Mouse (Mus musculus): ENCODE results near the gene Ikzf2. TPM values are rescaled to one million over a fixed set of nuclear protein-coding genes. Genes with fewer than 3 reads are reported as not detected.

Ikzf2 gene
- total RNA-seq, 2 experiments from 2014 or later: 3.7 to 4.8 TPM

DNA sequence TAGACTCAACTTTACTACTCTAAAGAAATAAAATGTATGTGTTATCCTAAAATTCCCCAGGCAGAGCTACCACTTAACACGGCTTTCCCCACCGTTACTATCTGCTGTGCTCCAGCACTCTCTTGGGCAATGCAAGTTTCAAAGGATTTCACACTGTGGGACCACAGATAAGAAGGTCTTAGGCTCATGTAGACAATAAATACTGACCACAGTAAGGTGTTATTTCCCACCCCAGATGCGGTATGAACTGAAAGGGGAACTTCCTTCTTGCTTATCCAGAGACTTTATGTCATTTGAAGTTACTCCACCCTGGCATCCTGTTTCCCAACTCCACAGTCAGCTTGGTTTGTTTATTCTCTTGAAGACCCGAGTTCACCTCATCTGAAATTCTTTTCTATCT is 191.0 kb downstream of the Ikzf2 start:
- intact Hi-C loops (cut with DNase I): no loop called here
- H3K4me3 ChIP-seq: no peak overlapping the region
- TF ChIP-seq CTCF (IDR thresholded peaks at IDR 0.05): no peak
- no peak for DNase-seq (ENCODE audit: extremely low spot score in 1 of 2, low spot score in 2 of 2)
- H3K27ac ChIP-seq: no peak overlapping the region

DNA sequence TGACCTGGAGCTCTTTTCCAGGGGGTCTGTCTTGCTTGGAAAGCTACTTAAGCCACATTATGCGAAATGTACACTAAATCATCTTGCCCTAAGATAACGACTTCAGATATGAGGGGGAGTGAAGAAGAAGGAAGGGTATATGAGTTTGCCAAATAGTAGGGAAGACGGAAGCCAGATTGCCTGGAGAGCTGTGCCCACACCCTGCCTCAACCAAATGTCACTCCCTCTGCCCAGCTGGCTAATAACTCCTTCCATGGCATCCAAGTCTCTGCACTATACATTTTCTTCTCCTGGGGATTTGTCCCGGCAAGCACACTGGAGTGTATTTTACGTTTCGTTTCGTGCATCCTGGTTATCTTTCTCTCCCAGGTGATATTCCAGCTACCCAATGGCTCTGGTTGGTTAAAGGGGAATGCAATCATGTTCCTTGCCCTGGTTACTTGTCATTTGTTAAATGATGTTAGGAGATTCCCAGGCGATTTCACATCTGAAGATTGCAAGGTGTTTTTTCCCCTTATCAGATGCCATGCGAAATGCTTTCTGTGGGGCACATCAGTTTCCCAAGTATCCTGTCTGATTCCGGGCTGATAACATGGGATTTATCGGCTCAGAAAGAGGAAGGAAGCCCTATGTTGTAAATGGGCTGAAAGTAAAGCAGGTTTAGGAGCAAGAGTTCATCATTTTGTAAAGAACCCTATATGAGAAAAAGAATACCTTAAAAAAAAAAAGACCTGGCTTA is 193.6 kb downstream of the Ikzf2 start:
- H3K27ac ChIP-seq: no peak overlapping the region
- intact Hi-C loops (cut with DNase I): no loop called here
- TF ChIP-seq CTCF (IDR thresholded peaks at IDR 0.05): no peak
- H3K4me3 ChIP-seq: no peak overlapping the region
- no peak for DNase-seq (ENCODE audit: extremely low spot score in 1 of 2, low spot score in 2 of 2)

DNA sequence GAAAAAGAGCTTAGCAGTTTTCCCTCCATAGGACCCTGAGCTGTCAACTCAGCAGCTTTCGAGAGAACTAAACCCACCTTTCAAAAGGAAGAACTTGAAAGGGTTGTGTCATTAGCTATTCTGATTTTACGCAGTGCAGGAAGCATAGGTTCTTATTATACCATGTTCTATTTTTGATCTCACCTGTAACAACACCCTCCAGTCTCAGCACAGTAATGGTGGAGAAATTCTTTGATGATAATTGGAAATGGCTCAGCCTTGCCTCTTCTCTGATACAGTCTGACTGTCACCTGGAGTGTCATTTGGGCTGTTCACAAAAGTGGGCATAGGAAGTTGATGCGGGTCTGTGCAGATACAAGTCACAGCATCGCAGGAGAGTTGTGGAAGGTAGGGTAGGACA is 195.0 kb downstream of the Ikzf2 start:
- Histone ChIP-seq H3K4me3 (no peak overlapping the region), H3K27ac (no peak overlapping the region)
- intact Hi-C loops (cut with DNase I): no loop called here
- no peak for TF ChIP-seq CTCF (IDR thresholded peaks at IDR 0.05)
- no peak for DNase-seq (ENCODE audit: extremely low spot score in 1 of 2, low spot score in 2 of 2)

DNA sequence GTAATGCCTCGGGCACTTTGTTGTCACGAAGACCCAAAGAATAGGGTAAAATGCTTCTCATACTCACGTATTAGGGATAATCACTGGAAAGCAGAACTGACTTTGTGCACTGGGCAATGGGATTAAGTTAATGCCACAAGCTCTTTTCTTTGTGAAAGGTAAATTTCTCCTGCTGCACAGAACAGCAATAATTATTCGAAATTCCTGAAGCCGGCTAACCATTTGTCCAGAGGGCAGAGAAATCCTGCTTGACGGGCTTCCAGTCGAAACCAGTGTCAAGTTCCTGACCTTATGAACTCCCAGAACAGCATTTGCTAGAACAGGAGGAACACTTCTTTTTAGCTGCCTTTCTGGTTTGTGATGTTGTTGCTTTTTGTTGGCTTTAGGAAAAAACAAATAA is 198.0 kb downstream of the Ikzf2 start:
- no peak for DNase-seq (ENCODE audit: extremely low spot score in 1 of 2, low spot score in 2 of 2)
- no peak for TF ChIP-seq CTCF (IDR thresholded peaks at IDR 0.05)
- intact Hi-C loops (cut with DNase I): no loop called here

DNA sequence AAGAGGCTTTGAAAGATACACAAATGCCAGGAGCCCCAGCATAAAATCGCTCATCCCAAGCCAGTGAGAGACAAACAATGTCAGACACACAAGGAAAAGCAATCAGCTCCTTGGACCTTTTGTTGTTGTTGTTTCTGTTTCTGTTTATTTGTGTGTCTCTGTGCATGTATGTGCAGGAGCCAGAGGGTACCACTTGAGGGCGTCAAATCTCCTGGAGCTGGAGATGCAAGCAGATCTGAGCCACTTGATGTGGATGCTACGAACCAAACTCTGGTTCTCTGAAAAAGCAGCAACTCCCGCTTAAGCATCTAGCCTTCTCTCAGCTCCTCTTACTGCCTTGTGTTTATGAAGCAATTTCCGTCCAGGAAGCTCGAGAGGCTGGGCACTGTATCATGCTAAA is 198.4 kb downstream of the Ikzf2 start:
- Histone ChIP-seq H3K27ac (no peak overlapping the region), H3K4me3 (no peak overlapping the region)
- no peak for DNase-seq (ENCODE audit: extremely low spot score in 1 of 2, low spot score in 2 of 2)
- intact Hi-C loops (cut with DNase I): no loop called here
- no peak for TF ChIP-seq CTCF (IDR thresholded peaks at IDR 0.05)

More for the DNA sequence above, 198.0 kb downstream of the Ikzf2 start:
- no peak overlapping the region for H3K27ac ChIP-seq
- no peak overlapping the region for H3K4me3 ChIP-seq

Other genes starting within 250 kb of the Ikzf2 start
- 1 to 10 TPM; 1.2 to 1.9 TPM for gene Spag16, start 139.7 kb upstream of the Ikzf2 start, total RNA-seq (2021)